Mouse (Mus musculus): ENCODE data around the gene Vps37d.

The Vps37d gene

DNA sequence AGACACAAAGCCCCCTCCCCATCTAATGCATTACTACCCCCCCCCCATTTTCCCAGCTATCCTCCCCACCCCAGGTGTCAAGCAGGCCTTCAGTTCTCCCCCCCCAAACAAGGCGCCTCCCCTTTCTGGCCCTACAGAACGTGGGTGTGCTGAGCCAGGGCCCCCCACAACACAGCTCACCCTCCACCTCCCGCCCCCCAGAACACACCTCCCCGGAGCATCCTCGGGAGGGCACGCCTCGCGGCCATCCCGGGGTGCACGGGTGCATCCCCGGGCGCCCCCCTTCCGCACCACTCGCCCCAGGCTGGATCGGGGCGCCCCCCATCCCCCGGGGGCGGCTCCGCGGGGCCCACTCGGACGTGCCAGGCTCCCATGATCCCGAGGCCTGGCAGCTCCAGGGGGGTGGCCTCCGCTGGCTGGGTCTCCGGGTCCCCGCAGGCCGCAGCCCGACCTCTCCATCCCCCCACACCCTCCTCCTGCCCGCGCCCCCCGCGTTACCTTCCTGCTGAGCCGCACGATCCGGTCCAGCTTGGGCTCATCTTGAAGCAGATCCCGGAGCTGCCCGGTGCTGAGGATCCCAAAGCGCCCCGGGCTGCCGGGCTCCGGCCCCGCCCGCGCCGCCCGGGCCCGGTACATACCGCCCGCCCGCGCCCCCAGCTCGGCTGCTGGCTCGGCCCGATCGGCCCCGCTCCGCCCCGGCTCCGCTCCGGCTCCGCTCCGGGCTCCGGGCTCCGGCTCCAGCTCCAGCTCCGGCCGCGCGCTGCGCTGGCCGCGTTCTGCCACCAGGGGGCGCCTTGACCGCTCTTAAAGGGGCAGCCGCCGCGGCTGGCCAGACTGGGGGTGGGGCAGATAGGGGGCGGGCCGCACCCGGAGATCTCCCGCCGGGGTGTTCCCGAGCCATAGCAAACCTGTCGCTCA, at the start of gene Vps37d:
Vps37d (minus strand) TSS at position 703 of the 918 bp plus-strand sequence.
- CTCF ChIA-PET, result interaction anchor here (0.8 to 1.1 kb wide), 2 partner anchors 12 to 63 kb away, joined by 4 to 8 read pairs; no protein-coding TSS in a partner anchor

GRCm38 (mm10) chr5:135127669-135128068, 49.6 kb upstream of the Vps37d start:
- CTCF ChIA-PET, result no interaction called here

- CTCF ChIA-PET, result no interaction called here
Measured at GRCm38 (mm10) chr5:135126121-135126520, 48.1 kb upstream of the Vps37d start.

GRCm38 (mm10) chr5:135120753-135121152, 42.7 kb upstream of the Vps37d start:
- CTCF ChIA-PET, result no interaction called here

- CTCF ChIA-PET, result interaction anchor here (0.6 to 1.9 kb wide), 5 partner anchors 71 to 618 kb away, joined by 3 to 18 read pairs (median 8); no protein-coding TSS in a partner anchor
Measured at GRCm38 (mm10) chr5:135118589-135119081, 40.6 kb upstream of the Vps37d start.

GRCm38 (mm10) chr5:135115241-135115640, 37.2 kb upstream of the Vps37d start:
- CTCF ChIA-PET, result no interaction called here

DNA sequence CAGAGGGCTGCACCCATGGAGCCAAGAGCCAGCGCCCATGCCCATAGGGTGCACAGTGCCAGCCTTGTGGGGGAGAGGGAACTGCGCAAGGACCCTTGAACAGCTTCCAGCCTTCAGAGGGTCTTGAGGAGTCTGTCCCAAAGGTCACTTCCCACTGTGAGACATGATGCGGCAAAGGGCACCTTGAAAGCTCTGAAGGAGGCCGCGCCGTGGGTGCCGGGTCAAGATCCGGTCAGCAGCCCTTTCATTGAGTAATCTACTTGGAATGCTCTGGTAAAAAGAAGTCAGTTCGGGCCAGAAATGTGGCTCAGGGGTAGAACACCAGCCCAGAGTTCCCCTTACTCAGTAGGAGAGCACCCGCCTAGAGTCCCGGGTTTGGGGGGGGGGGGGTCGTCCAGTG, 35.7 kb upstream of the Vps37d start:
- CTCF ChIA-PET, result no interaction called here

DNA sequence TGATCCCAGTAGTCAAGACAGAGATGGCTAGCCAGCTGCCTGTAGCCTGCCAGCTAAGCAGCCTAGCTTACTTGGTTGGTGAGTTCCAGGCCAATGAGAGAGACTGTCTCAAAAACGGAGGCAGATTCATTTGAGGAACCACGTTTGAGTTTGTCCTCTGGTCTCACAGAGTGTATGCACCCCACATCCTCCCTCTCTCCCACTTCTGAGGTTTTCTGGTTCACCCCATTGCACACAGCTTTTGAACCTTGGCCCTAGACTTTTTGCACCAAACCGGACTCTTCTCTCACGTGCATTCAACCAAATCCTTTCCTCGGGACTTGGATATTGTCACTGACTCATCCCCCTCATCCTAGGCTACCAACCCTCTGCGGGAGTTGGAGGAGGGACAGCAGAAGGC, 31.9 kb upstream of the Vps37d start:
- CTCF ChIA-PET, result no interaction called here

- CTCF ChIA-PET, result interaction anchor here (0.7 kb wide), 1 partner anchor 97 kb away, joined by 5 read pairs; no protein-coding TSS in a partner anchor
Measured at GRCm38 (mm10) chr5:135109426-135109825, 31.4 kb upstream of the Vps37d start.

DNA sequence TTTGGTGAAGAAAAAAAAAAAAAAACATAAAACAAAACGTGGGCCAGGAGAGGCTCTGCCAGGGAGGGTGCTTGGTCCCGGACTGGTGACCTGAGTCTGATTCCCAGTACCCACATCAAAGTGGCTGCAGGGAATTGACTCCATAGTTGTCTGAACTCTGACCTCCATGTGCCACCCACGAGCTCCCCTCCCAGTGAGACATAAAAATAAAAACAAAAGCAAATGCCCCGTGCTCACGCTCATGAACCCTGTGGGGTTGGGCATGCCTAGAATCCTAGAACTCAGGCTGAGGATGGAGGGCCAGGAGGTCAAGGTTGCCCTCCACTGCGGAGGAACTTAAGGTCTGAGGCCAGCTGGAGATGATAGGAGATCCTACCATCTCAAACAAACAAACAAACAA, 31.0 kb upstream of the Vps37d start:
- CTCF ChIA-PET, result interaction anchor here (0.7 to 0.9 kb wide), 2 partner anchors 97 to 121 kb away, joined by 5 to 6 read pairs; no protein-coding TSS in a partner anchor

GRCm38 (mm10) chr5:135107521-135108501, 29.7 kb upstream of the Vps37d start:
- CTCF ChIA-PET, result interaction anchor here (0.6 to 0.9 kb wide), 2 partner anchors 123 to 657 kb away, joined by 3 to 6 read pairs; no protein-coding TSS in a partner anchor

DNA sequence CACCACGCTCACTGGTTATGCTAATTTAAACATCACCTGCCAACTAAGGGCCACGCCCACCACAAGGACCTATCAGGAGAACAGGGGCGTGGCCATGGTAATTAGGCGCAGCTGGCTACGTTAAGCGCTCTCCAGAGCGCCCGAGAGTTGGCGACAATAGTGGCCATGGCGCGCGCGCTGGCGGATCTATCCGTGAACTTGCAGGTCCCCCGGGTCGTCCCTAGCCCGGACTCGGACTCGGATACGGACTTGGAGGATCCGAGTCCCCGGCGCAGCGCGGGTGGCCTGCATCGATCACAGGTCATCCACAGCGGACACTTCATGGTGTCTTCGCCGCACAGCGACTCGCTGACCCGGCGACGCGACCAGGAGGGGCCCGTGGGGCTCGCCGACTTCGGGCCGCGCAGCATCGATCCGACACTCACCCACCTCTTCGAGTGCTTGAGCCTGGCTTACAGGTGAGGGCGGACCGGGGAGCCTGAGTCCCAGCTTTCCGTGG, 28.7 kb upstream of the Vps37d start:
- CTCF ChIA-PET, result interaction anchor here (0.6 kb wide), 1 partner anchor 64 kb away, joined by 16 read pairs; no protein-coding TSS in a partner anchor

- CTCF ChIA-PET, result no interaction called here
Measured at GRCm38 (mm10) chr5:135103999-135104660, 26.1 kb upstream of the Vps37d start.

DNA sequence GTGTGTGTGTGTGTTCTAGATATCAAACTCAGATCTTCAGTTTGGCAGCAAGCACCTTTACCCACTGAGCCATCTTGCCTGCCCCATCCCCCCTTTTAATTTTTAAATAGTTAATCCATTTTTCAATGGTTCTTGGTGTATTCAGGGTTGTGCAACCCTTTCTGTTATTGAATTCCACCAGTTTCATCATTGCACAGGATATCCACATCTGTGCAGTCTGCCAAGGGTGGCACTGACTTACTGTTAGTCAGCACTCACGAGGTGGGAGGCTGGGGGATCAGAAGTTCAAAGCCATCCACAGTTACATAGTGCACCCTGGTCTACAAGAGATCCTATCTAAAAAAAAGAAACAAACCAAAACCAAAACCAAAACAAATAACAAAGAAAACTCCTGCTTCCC, 22.9 kb upstream of the Vps37d start:
- CTCF ChIA-PET, result no interaction called here

GRCm38 (mm10) chr5:135089653-135090052, 11.6 kb upstream of the Vps37d start, which contains the start of gene Mlxipl:
Gene Mlxipl (plus strand): TSS chr5:135089890.
- CTCF ChIA-PET, result no interaction called here

GRCm38 (mm10) chr5:135086871-135087270, 8.8 kb upstream of the Vps37d start:
- CTCF ChIA-PET, result no interaction called here

GRCm38 (mm10) chr5:135080539-135080938, 2.5 kb upstream of the Vps37d start:
- CTCF ChIA-PET, result no interaction called here

- CTCF ChIA-PET, result no interaction called here
Measured at GRCm38 (mm10) chr5:135079578-135079977, 1.5 kb upstream of the Vps37d start.

DNA sequence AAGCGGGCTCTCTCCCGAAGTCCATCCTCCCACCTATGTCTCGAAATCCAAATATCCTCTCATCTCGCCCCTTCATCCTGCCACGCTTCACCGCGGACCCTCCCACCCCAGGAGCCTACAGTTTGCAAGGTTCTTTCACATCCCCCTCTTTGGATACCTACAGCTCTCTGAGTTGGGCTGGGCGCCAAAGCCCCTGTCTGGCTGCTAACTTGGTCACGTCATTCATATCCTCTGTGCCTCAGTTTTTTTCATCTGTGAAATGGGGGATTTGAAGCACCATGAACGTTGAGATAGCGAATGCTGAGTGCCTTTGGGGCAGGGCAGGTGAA, 380 bp upstream of the Vps37d start:
- CTCF ChIA-PET, result no interaction called here

GRCm38 (mm10) chr5:135076931-135077505, 1.0 kb downstream of the Vps37d start:
- CTCF ChIA-PET, result interaction anchor here (0.8 to 1.1 kb wide), 2 partner anchors 11 to 62 kb away, joined by 4 to 8 read pairs; no protein-coding TSS in a partner anchor

DNA sequence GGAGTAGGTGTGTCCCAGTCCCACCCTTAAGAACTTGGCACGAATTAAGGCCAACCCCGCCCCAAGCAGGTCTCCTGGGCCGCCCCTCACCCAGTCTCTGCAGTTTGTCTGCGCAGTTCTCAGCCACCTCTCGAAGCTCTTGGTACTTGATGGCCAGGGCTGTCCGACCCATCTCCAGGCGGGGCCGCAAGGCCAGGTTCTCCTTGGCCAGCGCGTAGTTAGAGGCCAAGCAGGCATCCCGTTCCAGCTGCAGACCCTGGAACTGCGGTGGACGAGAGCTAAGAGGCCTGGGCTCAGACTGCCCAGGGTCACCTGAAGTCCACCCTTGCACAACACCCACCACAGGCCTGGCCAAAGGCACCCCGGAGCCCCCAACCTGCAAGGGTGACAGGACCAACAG, 1.7 kb downstream of the Vps37d start:
- CTCF ChIA-PET, result no interaction called here
